Mouse (Mus musculus): ENCODE results near the gene Ggta1.

GRCm38 (mm10) chr2:35480073-35480472 lies 17.0 kb upstream of the Ggta1 start:
- TF ChIP-seq CTCF (IDR thresholded peaks at IDR 0.05; ENCODE audit: control insufficient read depth, insufficient read depth, insufficient replicate concordance, low read depth, low read length) (no peak), POLR2A (IDR thresholded peaks at IDR 0.05; ENCODE audit: control insufficient read depth, low read depth, low read length) (no peak)
